Mouse (Mus musculus): ENCODE measurements around the gene Ghrl. TPM values are rescaled to one million over a fixed set of nuclear protein-coding genes. Genes with fewer than 3 reads are reported as not detected.

Ghrl gene
- total RNA-seq, 2 experiments from 2014 or later = not detected

- DNase-seq (ENCODE audit: low spot score in 2 of 2) = no peak
- intact Hi-C loops (cut with DNase I) = loop anchor here (10.0 kb wide), 1 partner anchor 198 kb away; no protein-coding TSS in a partner anchor
Observed at GRCm38 (mm10) chr6:113712718-113713117, 7.0 kb downstream of the Ghrl start.

GRCm38 (mm10) chr6:113697222-113698205 lies 22.2 kb downstream of the Ghrl start:
- peak in 1 of 2 experiments; percentile 18 for DNase-seq (ENCODE audit: low spot score in 2 of 2)
- intact Hi-C loops (cut with DNase I) = no loop called here

- intact Hi-C loops (cut with DNase I) = no loop called here
Observed at GRCm38 (mm10) chr6:113696582-113697221, 23.0 kb downstream of the Ghrl start, which contains the start of gene Tatdn2. TSS of gene Tatdn2 (plus strand) at chr6:113697050.

GRCm38 (mm10) chr6:113695766-113696355 lies 23.8 kb downstream of the Ghrl start:
- no peak for DNase-seq (ENCODE audit: low spot score in 2 of 2)
- intact Hi-C loops (cut with DNase I) = no loop called here

More at GRCm38 (mm10) chr6:113696582-113697221, 23.0 kb downstream of the Ghrl start, which contains the start of gene Tatdn2:
- DNase-seq (ENCODE audit: low spot score in 2 of 2) = peak; percentile 97 to 98

- DNase-seq (ENCODE audit: low spot score in 2 of 2) = no peak
- intact Hi-C loops (cut with DNase I) = no loop called here
Observed at GRCm38 (mm10) chr6:113695203-113695602, 24.5 kb downstream of the Ghrl start.

GRCm38 (mm10) chr6:113693377-113693776 lies 26.3 kb downstream of the Ghrl start:
- no peak for DNase-seq (ENCODE audit: low spot score in 2 of 2)
- intact Hi-C loops (cut with DNase I) = no loop called here

- DNase-seq (ENCODE audit: low spot score in 2 of 2) = no peak
Observed at GRCm38 (mm10) chr6:113692661-113693133, 27.0 kb downstream of the Ghrl start.

GRCm38 (mm10) chr6:113691084-113691462 lies 28.6 kb downstream of the Ghrl start:
- DNase-seq (ENCODE audit: low spot score in 2 of 2) = no peak
- intact Hi-C loops (cut with DNase I) = no loop called here

More at GRCm38 (mm10) chr6:113692661-113693133, 27.0 kb downstream of the Ghrl start:
- intact Hi-C loops (cut with DNase I) = no loop called here

- intact Hi-C loops (cut with DNase I) = no loop called here
- DNase-seq (ENCODE audit: low spot score in 2 of 2) = no peak
Observed at GRCm38 (mm10) chr6:113690400-113691083, 29.1 kb downstream of the Ghrl start.

GRCm38 (mm10) chr6:113690008-113690399 lies 29.7 kb downstream of the Ghrl start:
- DNase-seq (ENCODE audit: low spot score in 2 of 2) = no peak
- intact Hi-C loops (cut with DNase I) = no loop called here

GRCm38 (mm10) chr6:113686551-113687125 lies 33.0 kb downstream of the Ghrl start:
- intact Hi-C loops (cut with DNase I) = no loop called here
- no peak for DNase-seq (ENCODE audit: low spot score in 2 of 2)

GRCm38 (mm10) chr6:113683081-113683825 lies 36.4 kb downstream of the Ghrl start:
- intact Hi-C loops (cut with DNase I) = no loop called here
- no peak for DNase-seq (ENCODE audit: low spot score in 2 of 2)

GRCm38 (mm10) chr6:113681271-113681670 lies 38.4 kb downstream of the Ghrl start:
- DNase-seq (ENCODE audit: low spot score in 2 of 2) = peak; percentile 79 to 83
- intact Hi-C loops (cut with DNase I) = loop anchor here (2.0 kb wide), 1 partner anchor 42 kb away; the partner anchor contains the start of gene Irak2

- no peak for DNase-seq (ENCODE audit: low spot score in 2 of 2)
- intact Hi-C loops (cut with DNase I) = loop anchor here (2.0 kb wide), 1 partner anchor 41 kb away; the partner anchor contains the start of gene Irak2
Observed at GRCm38 (mm10) chr6:113679993-113680566, 39.6 kb downstream of the Ghrl start.

GRCm38 (mm10) chr6:113678246-113679012 lies 41.3 kb downstream of the Ghrl start:
- intact Hi-C loops (cut with DNase I) = no loop called here

GRCm38 (mm10) chr6:113677070-113677734 lies 42.5 kb downstream of the Ghrl start:
- intact Hi-C loops (cut with DNase I) = no loop called here
- no peak for DNase-seq (ENCODE audit: low spot score in 2 of 2)

More at GRCm38 (mm10) chr6:113678246-113679012, 41.3 kb downstream of the Ghrl start:
- no peak for DNase-seq (ENCODE audit: low spot score in 2 of 2)

Data from left cerebral cortex, postnatal 14 days (tissue).